Comparison of ENCODE assay signal across 20 mouse cellular contexts in genomic region chr3:49282679-49283078, GRCm38 (mm10).
DNase-seq lines count a peak whose midpoint lies in the region; ATAC-seq and TF ChIP-seq lines count a peak whose summit lies in the region.
"Had no signal": no experiment of that assay in that cellular context is flagged by ENCODE, and none has a peak within 500 bp of the region (broad histone marks: within the 10 kb centered on the region; RNA-seq: fewer than 3 reads in every experiment).

No protein-coding gene starts in this region.

- no peak overlapping the region for H3K4me2 ChIP-seq in forebrain, postnatal 0 days (ENCODE audit: low read depth)
- no peak overlapping the region for H3K4me2 ChIP-seq in forebrain, embryonic 11.5 days (ENCODE audit: low read depth, low read length, severe bottlenecking)
- H3K4me2 ChIP-seq in midbrain, embryonic 15.5 days: no peak overlapping the region
- H3K4me2 ChIP-seq in midbrain, postnatal 0 days (ENCODE audit: low read depth, low read length, poor library complexity, severe bottlenecking): no peak overlapping the region
- H3K4me2 ChIP-seq: heart, embryonic 13.5 days; hindbrain, embryonic 13.5 days had no signal

- no peak overlapping the region for H3K27ac ChIP-seq in forebrain, postnatal 0 days (ENCODE audit: low read depth, low read length)
- H3K27ac ChIP-seq in forebrain, embryonic 11.5 days (ENCODE audit: low read depth, low read length): no peak overlapping the region
- no peak overlapping the region for H3K27ac ChIP-seq in midbrain, embryonic 15.5 days
- no peak overlapping the region for H3K27ac ChIP-seq in midbrain, embryonic 10.5 days (replicated peaks)
- H3K27ac ChIP-seq in midbrain, postnatal 0 days (ENCODE audit: low read depth, low read length): no peak overlapping the region
- H3K27ac ChIP-seq: embryonic facial prominence, embryonic 10.5 days; heart, embryonic 13.5 days; hindbrain, embryonic 13.5 days had no signal

- no peaks in the 10 kb centered on the region for H3K4me1 ChIP-seq in forebrain, postnatal 0 days (ENCODE audit: insufficient read depth)
- no peaks in the 10 kb centered on the region for H3K4me1 ChIP-seq in forebrain, embryonic 11.5 days (replicated peaks; ENCODE audit: control insufficient read depth, insufficient read depth, low read length)
- peaks cover 3% of the 10 kb centered on the region; the same call in 1 of the 2 replicates for H3K4me1 ChIP-seq in midbrain, embryonic 15.5 days
- H3K4me1 ChIP-seq in midbrain, embryonic 10.5 days: peaks cover 14% of the 10 kb centered on the region; the same call in 1 of the 2 replicates
- no peaks in the 10 kb centered on the region for H3K4me1 ChIP-seq in midbrain, postnatal 0 days (ENCODE audit: insufficient read depth, low read length)
- H3K4me1 ChIP-seq: embryonic facial prominence, embryonic 10.5 days; heart, embryonic 13.5 days; hindbrain, embryonic 13.5 days had no signal

- no peak overlapping the region for H3K4me3 ChIP-seq in forebrain, postnatal 0 days (ENCODE audit: low read depth, low read length)
- no peak overlapping the region for H3K4me3 ChIP-seq in forebrain, embryonic 11.5 days (ENCODE audit: low read depth, low read length)
- no peak overlapping the region for H3K4me3 ChIP-seq in midbrain, embryonic 15.5 days
- H3K4me3 ChIP-seq in midbrain, embryonic 10.5 days: no peak overlapping the region
- no peak overlapping the region for H3K4me3 ChIP-seq in midbrain, postnatal 0 days (ENCODE audit: low read depth, low read length)
- H3K4me3 ChIP-seq: embryonic facial prominence, embryonic 10.5 days; heart, embryonic 13.5 days; hindbrain, embryonic 13.5 days had no signal

- peak; percentile 66 for DNase-seq in forebrain, postnatal 0 days
- no peak for DNase-seq in forebrain, embryonic 11.5 days (ENCODE audit: low spot score)
- no peak for DNase-seq in midbrain, embryonic 10.5 days (ENCODE audit: low spot score)
- peak; percentile 22 for DNase-seq in brain, adult 2 months (ENCODE audit: low read depth, low spot score)
- peak; percentile 43 for DNase-seq in midbrain, postnatal 0 days (ENCODE audit: low spot score)
- no peak for DNase-seq in testis, postnatal 10 days (ENCODE audit: low spot score)
- DNase-seq: adrenal gland, adult 2 months; adrenal gland, postnatal 25 days; cerebellum, adult 18-20 months; cerebellum, adult 9-11 months; cerebellum, postnatal 36 days; gastrocnemius, postnatal 36 days; heart, adult 11 months; heart, postnatal 36 days had no signal

- ATAC-seq in forebrain, postnatal 0 days: peak; percentile 85
- ATAC-seq in forebrain, embryonic 11.5 days (replicated peaks; ENCODE audit: low FRiP score): no peak
- 0 out of 2 replicates have a peak, but pooled peaks have one; percentile 83 for ATAC-seq in midbrain, embryonic 15.5 days (replicated peaks)
- 0 out of 2 replicates have a peak, but pooled peaks have one; percentile 44 for ATAC-seq in midbrain, postnatal 0 days (ENCODE audit: low FRiP score)
- ATAC-seq: intestine, embryonic 16.5 days had no signal

- no peak for TF ChIP-seq CTCF in forebrain, postnatal 0 days (IDR thresholded peaks at IDR 0.05; ENCODE audit: low read depth)
- TF ChIP-seq CTCF in midbrain, postnatal 0 days (IDR thresholded peaks at IDR 0.05): no peak

- WGBS in forebrain, postnatal 0 days: 39% methylated on average over 2 of the region's 2 CpGs
- WGBS in forebrain, embryonic 11.5 days: 80% methylated on average over 2 of the region's 2 CpGs
- WGBS in midbrain, embryonic 15.5 days: 44% methylated on average over 2 of the region's 2 CpGs
- 76% methylated on average over 2 of the region's 2 CpGs for WGBS in midbrain, embryonic 10.5 days
- WGBS in midbrain, postnatal 0 days: 39% methylated on average over 2 of the region's 2 CpGs

- H3K27me3 ChIP-seq in forebrain, postnatal 0 days (ENCODE audit: insufficient read depth, low read length): no peaks in the 10 kb centered on the region
- H3K27me3 ChIP-seq in forebrain, embryonic 11.5 days (ENCODE audit: control insufficient read depth, insufficient read depth, low read length): no peaks in the 10 kb centered on the region
- no peaks in the 10 kb centered on the region for H3K27me3 ChIP-seq in midbrain, embryonic 15.5 days (replicated peaks)
- no peaks in the 10 kb centered on the region for H3K27me3 ChIP-seq in midbrain, embryonic 10.5 days (ENCODE audit: low read depth, poor library complexity, severe bottlenecking)
- H3K27me3 ChIP-seq in midbrain, postnatal 0 days (ENCODE audit: insufficient read depth, low read length): no peaks in the 10 kb centered on the region
- H3K27me3 ChIP-seq: CH12.LX; heart, embryonic 13.5 days; hindbrain, embryonic 13.5 days had no signal

- no peak overlapping the region for H3K9ac ChIP-seq in forebrain, postnatal 0 days
- H3K9ac ChIP-seq in forebrain, embryonic 11.5 days (ENCODE audit: low read length): no peak overlapping the region
- no peak overlapping the region for H3K9ac ChIP-seq in midbrain, embryonic 15.5 days
- H3K9ac ChIP-seq in midbrain, postnatal 0 days (replicated peaks; ENCODE audit: low read length, poor library complexity, severe bottlenecking): no peak overlapping the region
- H3K9ac ChIP-seq: heart, embryonic 13.5 days; hindbrain, embryonic 13.5 days had no signal

- no peaks in the 10 kb centered on the region for H3K36me3 ChIP-seq in forebrain, postnatal 0 days (ENCODE audit: insufficient read depth)
- no peaks in the 10 kb centered on the region for H3K36me3 ChIP-seq in forebrain, embryonic 11.5 days (ENCODE audit: control insufficient read depth, insufficient read depth, low read length)
- H3K36me3 ChIP-seq in midbrain, embryonic 15.5 days (replicated peaks): no peaks in the 10 kb centered on the region
- no peaks in the 10 kb centered on the region for H3K36me3 ChIP-seq in midbrain, embryonic 10.5 days
- no peaks in the 10 kb centered on the region for H3K36me3 ChIP-seq in midbrain, postnatal 0 days (ENCODE audit: insufficient read depth, low read length)
- H3K36me3 ChIP-seq: embryonic facial prominence, embryonic 10.5 days; heart, embryonic 13.5 days; hindbrain, embryonic 13.5 days had no signal

- H3K9me3 ChIP-seq in forebrain, postnatal 0 days (ENCODE audit: low read length): no peaks in the 10 kb centered on the region
- no peaks in the 10 kb centered on the region for H3K9me3 ChIP-seq in forebrain, embryonic 11.5 days (ENCODE audit: control insufficient read depth, low read length)
- H3K9me3 ChIP-seq in midbrain, embryonic 15.5 days: no peaks in the 10 kb centered on the region
- H3K9me3 ChIP-seq in midbrain, embryonic 10.5 days (replicated peaks): no peaks in the 10 kb centered on the region
- H3K9me3 ChIP-seq in midbrain, postnatal 0 days (ENCODE audit: low read length): no peaks in the 10 kb centered on the region
- H3K9me3 ChIP-seq: embryonic facial prominence, embryonic 10.5 days; heart, embryonic 13.5 days; hindbrain, embryonic 13.5 days had no signal

Comparison
In these comparisons a context has a peak if more than half of its experiments do, and no peak if none do; other contexts are left out.
1. DNase-seq: peak in forebrain, postnatal 0 days (single experiment), brain, adult 2 months (single experiment) and midbrain, postnatal 0 days (single experiment); none in forebrain, embryonic 11.5 days (single experiment), midbrain, embryonic 10.5 days (single experiment) and testis, postnatal 10 days (single experiment).